Mouse (Mus musculus) hindbrain, embryonic 12.5 days (tissue): ENCODE results near the gene Bicdl2. TPM values are rescaled to one million over a fixed set of nuclear protein-coding genes. Genes with fewer than 3 reads are reported as not detected.
A peak's percentile ranks its signal among the peaks of the same experiment; 100 is the strongest.

ENCODE experiments used
- ATAC-seq: fragments of 200-750 bp; cut with Nextera tagmentation; 2 replicates; pipeline ENCODE4 v1.8.0; 2017; ENCODE audit warnings: moderate TSS enrichment; ENCODE audit not compliant: low FRiP score
- H3K27ac ChIP-seq: fragments of 300-500 bp; sonication (generic); 2 replicates; pipeline ENCODE4 v1.5.1; 2016; ENCODE audit warnings: mild to moderate bottlenecking
- H3K27me3 ChIP-seq: fragments of 300-500 bp; sonication (generic); 2 replicates; pipeline ENCODE4 v1.6.1; 2016; ENCODE audit warnings: mild to moderate bottlenecking
- H3K36me3 ChIP-seq: fragments of 300-500 bp; sonication (generic); 2 replicates; pipeline ENCODE4 v1.6.1; 2016; ENCODE audit warnings: mild to moderate bottlenecking
- H3K4me1 ChIP-seq: fragments of 300-500 bp; sonication (generic); 2 replicates; pipeline ENCODE4 v1.6.1; 2016
- H3K4me2 ChIP-seq: fragments of 300-500 bp; sonication (generic); replicated peaks from 2 replicates; pipeline ENCODE4 v1.6.1; 2016; ENCODE audit warnings: mild to moderate bottlenecking
- H3K4me3 ChIP-seq: fragments of 300-500 bp; sonication (generic); 2 replicates; pipeline ENCODE4 v1.5.1; 2016; ENCODE audit warnings: mild to moderate bottlenecking
- H3K9ac ChIP-seq: fragments of 300-500 bp; sonication (generic); 2 replicates; pipeline ENCODE4 v1.6.1; 2016; ENCODE audit warnings: mild to moderate bottlenecking, moderate library complexity
- H3K9me3 ChIP-seq: fragments of 300-500 bp; sonication (generic); replicated peaks from 2 replicates; pipeline ENCODE4 v1.6.1; 2016; ENCODE audit warnings: mild to moderate bottlenecking
- WGBS: fragments of 180-500 bp; shearing (Covaris S2); methylation state at CpG from one replicate; pipeline ENCODE4 v1.1.7; 2016; 5-methylcytosine and 5-hydroxymethylcytosine counted together
- polyA plus RNA-seq: library from polyadenylated mRNA; unstranded; fragments of >200 nt; fragmentation: Nextera tagmentation; extraction: Ambion mirVana; gene quantifications from 2 replicates; pipeline ENCODE4 v1.2.1, GENCODE M21; 2016

Bicdl2 gene
- polyA plus RNA-seq, 1 experiment from 2014 or later: 0.50 TPM

GRCm38 (mm10) chr17:23695801-23696200, 35.5 kb downstream of the Bicdl2 start:
- H3K9ac ChIP-seq: no peak overlapping the region
- no peak for ATAC-seq
- H3K4me3 ChIP-seq: no peak overlapping the region
- peaks cover 38% of the 10 kb centered on the region for H3K27me3 ChIP-seq
- no peak overlapping the region for H3K4me2 ChIP-seq
- no peaks in the 10 kb centered on the region for H3K9me3 ChIP-seq
- H3K36me3 ChIP-seq: no peaks in the 10 kb centered on the region
- H3K4me1 ChIP-seq: peaks cover 6% of the 10 kb centered on the region; the same call in 1 of the 2 replicates
- 10% methylated on average over 3 of the region's 3 CpGs for WGBS
- no peak overlapping the region for H3K27ac ChIP-seq

- Histone ChIP-seq H3K27me3 (peaks cover 43% of the 10 kb centered on the region), H3K27ac (peak overlapping the region; percentile 35; the same call in 1 of the 2 replicates), H3K9ac (peak overlapping the region; percentile 70), H3K4me1 (peaks cover 6% of the 10 kb centered on the region; the same call in 1 of the 2 replicates), H3K9me3 (no peaks in the 10 kb centered on the region), H3K4me3 (peak overlapping the region; percentile 76), H3K4me2 (peak overlapping the region; percentile 100), H3K36me3 (no peaks in the 10 kb centered on the region)
- WGBS: under 1% methylated on average over 60 of the region's 101 CpGs
- ATAC-seq: peak; percentile 63
Observed at GRCm38 (mm10) chr17:23699131-23700077, 39.1 kb downstream of the Bicdl2 start.

GRCm38 (mm10) chr17:23700079-23700478, 39.8 kb downstream of the Bicdl2 start:
- no peak overlapping the region for H3K27ac ChIP-seq
- no peaks in the 10 kb centered on the region for H3K9me3 ChIP-seq
- peak; percentile 96 for ATAC-seq
- peaks cover 43% of the 10 kb centered on the region for H3K27me3 ChIP-seq
- 1% methylated on average over 28 of the region's 28 CpGs for WGBS
- no peaks in the 10 kb centered on the region for H3K36me3 ChIP-seq
- H3K9ac ChIP-seq: peak overlapping the region; percentile 70
- peak overlapping the region; percentile 100 for H3K4me2 ChIP-seq
- peak overlapping the region; percentile 76 for H3K4me3 ChIP-seq
- peaks cover 9% of the 10 kb centered on the region for H3K4me1 ChIP-seq

GRCm38 (mm10) chr17:23703301-23703700, 43.0 kb downstream of the Bicdl2 start:
- no peak overlapping the region for H3K4me3 ChIP-seq
- no peaks in the 10 kb centered on the region for H3K36me3 ChIP-seq
- peaks cover 31% of the 10 kb centered on the region for H3K27me3 ChIP-seq
- no peak for ATAC-seq
- H3K9ac ChIP-seq: no peak overlapping the region
- 88% methylated on average over 9 of the region's 9 CpGs for WGBS
- H3K27ac ChIP-seq: no peak overlapping the region
- H3K9me3 ChIP-seq: no peaks in the 10 kb centered on the region
- peaks cover 11% of the 10 kb centered on the region for H3K4me1 ChIP-seq
- H3K4me2 ChIP-seq: no peak overlapping the region

- no peak for ATAC-seq
- no peak overlapping the region for H3K27ac ChIP-seq
- H3K36me3 ChIP-seq: no peaks in the 10 kb centered on the region
- H3K4me1 ChIP-seq: peaks cover 5% of the 10 kb centered on the region
- H3K27me3 ChIP-seq: peaks cover 18% of the 10 kb centered on the region
- H3K4me2 ChIP-seq: no peak overlapping the region
- H3K4me3 ChIP-seq: no peak overlapping the region
- H3K9me3 ChIP-seq: no peaks in the 10 kb centered on the region
- no peak overlapping the region for H3K9ac ChIP-seq
- 45% methylated on average over 7 of the region's 7 CpGs for WGBS
Observed at GRCm38 (mm10) chr17:23704741-23705140, 44.4 kb downstream of the Bicdl2 start.

GRCm38 (mm10) chr17:23705525-23706104, 45.3 kb downstream of the Bicdl2 start:
- no peak overlapping the region for H3K9ac ChIP-seq
- WGBS: 79% methylated on average over 7 of the region's 7 CpGs
- peak; percentile 44; the same call in 1 of the 2 replicates for ATAC-seq

GRCm38 (mm10) chr17:23706212-23706611, 45.9 kb downstream of the Bicdl2 start:
- Histone ChIP-seq H3K9ac (no peak overlapping the region), H3K27me3 (peaks cover 9% of the 10 kb centered on the region; the same call in 1 of the 2 replicates), H3K9me3 (no peaks in the 10 kb centered on the region), H3K27ac (no peak overlapping the region), H3K4me1 (peaks cover 5% of the 10 kb centered on the region), H3K36me3 (no peaks in the 10 kb centered on the region), H3K4me2 (no peak overlapping the region), H3K4me3 (no peak overlapping the region)
- 2% methylated on average over 3 of the region's 3 CpGs for WGBS
- ATAC-seq: peak; percentile 39; the same call in 1 of the 2 replicates

More at GRCm38 (mm10) chr17:23705525-23706104, 45.3 kb downstream of the Bicdl2 start:
- peaks cover 15% of the 10 kb centered on the region; the same call in 1 of the 2 replicates for H3K27me3 ChIP-seq
- no peak overlapping the region for H3K27ac ChIP-seq
- peaks cover 5% of the 10 kb centered on the region for H3K4me1 ChIP-seq
- H3K36me3 ChIP-seq: no peaks in the 10 kb centered on the region
- H3K9me3 ChIP-seq: no peaks in the 10 kb centered on the region
- H3K4me2 ChIP-seq: no peak overlapping the region
- H3K4me3 ChIP-seq: no peak overlapping the region

GRCm38 (mm10) chr17:23717003-23717402, 56.7 kb downstream of the Bicdl2 start:
- 53% methylated on average over 2 of the region's 2 CpGs for WGBS
- Histone ChIP-seq H3K36me3 (no peaks in the 10 kb centered on the region), H3K4me2 (no peak overlapping the region), H3K4me1 (no peaks in the 10 kb centered on the region), H3K4me3 (no peak overlapping the region), H3K27me3 (0 out of 2 replicates have a peak, but pooled peaks cover 2% of the 10 kb centered on the region), H3K27ac (no peak overlapping the region), H3K9ac (no peak overlapping the region), H3K9me3 (no peaks in the 10 kb centered on the region)
- ATAC-seq: no peak

Other genes with a start within 250 kb of the Bicdl2 start
- gene Vmn2r117, start 180.8 kb upstream of the Bicdl2 start, polyA plus RNA-seq: not detected in 2 replicates
- gene Zfp213, start 96.3 kb upstream of the Bicdl2 start, polyA plus RNA-seq: 20.8 and 21.3 TPM in 2 replicates
- gene Zfp13, start 61.0 kb upstream of the Bicdl2 start, polyA plus RNA-seq: 24.9 and 26.1 TPM in 2 replicates
- 0.46 and 0.93 TPM in 2 replicates for gene Zscan10, start 59.6 kb upstream of the Bicdl2 start, polyA plus RNA-seq
- gene Mmp25, start 15.2 kb upstream of the Bicdl2 start, polyA plus RNA-seq: 1.9 and 2.3 TPM in 2 replicates
- 65.5 and 69.0 TPM in 2 replicates for gene Hcfc1r1, start 13.1 kb downstream of the Bicdl2 start, polyA plus RNA-seq
- gene Thoc6, start 13.4 kb downstream of the Bicdl2 start, polyA plus RNA-seq: 43.8 and 47.5 TPM in 2 replicates
- gene Tnfrsf12a, start 17.0 kb downstream of the Bicdl2 start, polyA plus RNA-seq: 2.8 and 4.2 TPM in 2 replicates
- 14.6 and 35.0 TPM in 2 replicates for gene Cldn6, start 18.7 kb downstream of the Bicdl2 start, polyA plus RNA-seq
- 5.5 and 14.6 TPM in 2 replicates for gene Cldn9, start 23.5 kb downstream of the Bicdl2 start, polyA plus RNA-seq
- 0.21 and 1.2 TPM in 2 replicates for gene 1520401A03Rik, start 62.3 kb downstream of the Bicdl2 start, polyA plus RNA-seq
- 29.1 and 31.2 TPM in 2 replicates for gene Pkmyt1, start 65.8 kb downstream of the Bicdl2 start, polyA plus RNA-seq
- 40.3 and 41.6 TPM in 2 replicates for gene Paqr4, start 80.4 kb downstream of the Bicdl2 start, polyA plus RNA-seq
- 2.9 and 5.7 TPM in 2 replicates for gene Kremen2, start 85.3 kb downstream of the Bicdl2 start, polyA plus RNA-seq
- 203 and 212 TPM in 2 replicates for gene Flywch1, start 111.1 kb downstream of the Bicdl2 start, polyA plus RNA-seq
- gene Flywch2, start 125.6 kb downstream of the Bicdl2 start, polyA plus RNA-seq: 48.1 and 49.4 TPM in 2 replicates
- gene Srrm2, start 130.0 kb downstream of the Bicdl2 start, polyA plus RNA-seq: 670 and 682 TPM in 2 replicates
- gene Elob, start 168.6 kb downstream of the Bicdl2 start, polyA plus RNA-seq: 1,047 and 1,117 TPM in 2 replicates
- gene Prss33, start 175.6 kb downstream of the Bicdl2 start, polyA plus RNA-seq: 0.26 TPM in 1 of 2 replicates, not detected in the other
- not detected in 2 replicates for gene Prss32, start 183.3 kb downstream of the Bicdl2 start, polyA plus RNA-seq
- 0.72 and 1.3 TPM in 2 replicates for gene Prss41, start 183.7 kb downstream of the Bicdl2 start, polyA plus RNA-seq
- not detected in 2 replicates for gene Prss21, start 207.6 kb downstream of the Bicdl2 start, polyA plus RNA-seq
- not detected in 2 replicates for gene Dcpp1, start 220.4 kb downstream of the Bicdl2 start, polyA plus RNA-seq
- gene Dcpp2, start 220.4 kb downstream of the Bicdl2 start, polyA plus RNA-seq: not detected in 2 replicates